Mouse (Mus musculus) heart, postnatal 0 days (tissue): ENCODE measurements at regions not wholly inside any gene's neighbourhood (a gene's known extent, or its start where the extent isn't known, plus 50 kb on each side); places are given as distances from the start of the nearest gene placed in this dataset.
A peak's percentile ranks its signal among the peaks of the same experiment; 100 is the strongest.

Source experiments
- CTCF ChIP-seq: IDR thresholded peaks from 2 replicates; pipeline ENCODE4 v1.5.1; 2016; ENCODE audit warnings: antibody characterized with exemption, control low read depth, low read depth
- EP300 ChIP-seq: IDR thresholded peaks from 2 replicates; pipeline ENCODE4 v1.6.1; 2016; ENCODE audit warnings: antibody characterized with exemption, low read depth

DNA sequence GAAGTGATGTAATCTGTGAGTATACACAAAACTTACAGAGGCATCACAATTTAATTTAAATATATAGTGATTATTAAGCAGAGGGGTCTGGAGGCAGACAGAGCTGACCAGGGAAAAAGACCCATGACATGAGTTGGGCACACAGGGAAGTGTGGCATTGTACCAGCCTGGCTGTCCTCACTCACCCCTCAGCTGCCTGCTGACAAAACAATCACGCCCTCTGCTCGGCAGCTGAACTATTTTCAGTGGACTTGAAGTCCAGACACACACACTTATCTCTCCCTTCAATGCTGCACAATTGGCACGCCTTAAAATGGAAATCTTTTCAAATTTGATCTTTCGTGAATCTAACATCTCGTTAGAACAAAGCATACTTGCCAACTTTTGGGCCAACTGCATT lies 106.6 kb downstream of the Arrdc3 start:
- no peak for TF ChIP-seq CTCF
- peak; percentile 91 for TF ChIP-seq EP300
